ENCODE assay signal across 8 mouse cellular contexts in genomic region chr17:46751056-46751793, GRCm38 (mm10). TPM values are rescaled to one million over a fixed set of nuclear protein-coding genes. Genes with fewer than 3 reads are reported as not detected.
A peak's percentile ranks its signal among the peaks of the same experiment; 100 is the strongest.
DNase-seq lines count a peak whose midpoint lies in the region; ATAC-seq and TF ChIP-seq lines count a peak whose summit lies in the region.

No protein-coding gene starts in this region.

- no peak for ATAC-seq in kidney, postnatal 0 days (replicated peaks; ENCODE audit: low FRiP score, low read depth)
- ATAC-seq in forebrain, embryonic 12.5 days (ENCODE audit: low FRiP score) = no peak
- ATAC-seq in limb, embryonic 12.5 days (ENCODE audit: insufficient number of reproducible peaks, insufficient read depth, low FRiP score, low TSS enrichment, low read depth) = no peak
- ATAC-seq in midbrain, embryonic 16.5 days = no peak

- H3K36me3 ChIP-seq in kidney, postnatal 0 days (ENCODE audit: insufficient read depth, low read length) = 0 out of 2 replicates have a peak, but pooled peaks cover 4% of the 10 kb centered on the region
- H3K36me3 ChIP-seq in forebrain, embryonic 12.5 days (replicated peaks) = peaks cover 10% of the 10 kb centered on the region
- H3K36me3 ChIP-seq in limb, embryonic 12.5 days = peaks cover 20% of the 10 kb centered on the region
- H3K36me3 ChIP-seq in midbrain, embryonic 16.5 days (ENCODE audit: control insufficient read depth, insufficient read depth, low read length) = no peaks in the 10 kb centered on the region

- no peaks in the 10 kb centered on the region for H3K9me3 ChIP-seq in kidney, postnatal 0 days (replicated peaks; ENCODE audit: low read length)
- H3K9me3 ChIP-seq in forebrain, embryonic 12.5 days = no peaks in the 10 kb centered on the region
- H3K9me3 ChIP-seq in limb, embryonic 12.5 days = no peaks in the 10 kb centered on the region
- H3K9me3 ChIP-seq in midbrain, embryonic 16.5 days (replicated peaks; ENCODE audit: control insufficient read depth, low read length, poor library complexity, severe bottlenecking) = no peaks in the 10 kb centered on the region

- peak overlapping the region; percentile 81 for H3K4me2 ChIP-seq in kidney, postnatal 0 days (ENCODE audit: low read length)
- H3K4me2 ChIP-seq in forebrain, embryonic 12.5 days = peak overlapping the region; percentile 75
- H3K4me2 ChIP-seq in limb, embryonic 12.5 days = peak overlapping the region; percentile 70
- H3K4me2 ChIP-seq in midbrain, embryonic 16.5 days (ENCODE audit: low read length) = peak overlapping the region; percentile 89

- WGBS in kidney, postnatal 0 days = 16% methylated on average over 16 of the region's 16 CpGs
- WGBS in forebrain, embryonic 12.5 days = 31% methylated on average over 16 of the region's 16 CpGs
- 22% methylated on average over 16 of the region's 16 CpGs for WGBS in limb, embryonic 12.5 days
- WGBS in midbrain, embryonic 16.5 days = 25% methylated on average over 16 of the region's 16 CpGs

- H3K9ac ChIP-seq in kidney, postnatal 0 days (ENCODE audit: low read depth, low read length) = peak overlapping the region; percentile 78
- H3K9ac ChIP-seq in forebrain, embryonic 12.5 days = peak overlapping the region; percentile 71
- peak overlapping the region; percentile 74 for H3K9ac ChIP-seq in limb, embryonic 12.5 days (replicated peaks)
- peak overlapping the region; percentile 85 for H3K9ac ChIP-seq in midbrain, embryonic 16.5 days (ENCODE audit: low read depth, low read length)

- H3K4me1 ChIP-seq in kidney, postnatal 0 days (replicated peaks; ENCODE audit: insufficient read depth, low read length) = peaks cover 10% of the 10 kb centered on the region; the same call in 1 of the 2 replicates
- H3K4me1 ChIP-seq in forebrain, embryonic 12.5 days = peaks cover 20% of the 10 kb centered on the region
- peaks cover 16% of the 10 kb centered on the region for H3K4me1 ChIP-seq in limb, embryonic 12.5 days (replicated peaks)
- H3K4me1 ChIP-seq in midbrain, embryonic 16.5 days (ENCODE audit: control insufficient read depth, insufficient read depth, low read length) = peaks cover 17% of the 10 kb centered on the region

- no peaks in the 10 kb centered on the region for H3K27me3 ChIP-seq in kidney, postnatal 0 days (ENCODE audit: insufficient read depth, low read length)
- H3K27me3 ChIP-seq in forebrain, embryonic 12.5 days = 0 out of 2 replicates have a peak, but pooled peaks cover 6% of the 10 kb centered on the region
- H3K27me3 ChIP-seq in limb, embryonic 12.5 days = no peaks in the 10 kb centered on the region
- no peaks in the 10 kb centered on the region for H3K27me3 ChIP-seq in midbrain, embryonic 16.5 days (ENCODE audit: control insufficient read depth, insufficient read depth, low read depth, low read length)

- peak; percentile 67 for DNase-seq in kidney, postnatal 0 days (ENCODE audit: low spot score)
- DNase-seq in kidney, adult 18-20 months = no peak
- DNase-seq in MEL-GATA-1-ER (ENCODE audit: extremely low read depth, low read depth) = peak; percentile 94
- no peak for DNase-seq in c-Kit-positive CD71-positive TER-119-positive erythroid progenitor cells, embryonic 14.5 days (ENCODE audit: low spot score)
- no peak for DNase-seq in cerebellum, adult 11 months

- peak overlapping the region; percentile 93 for H3K27ac ChIP-seq in kidney, postnatal 0 days
- H3K27ac ChIP-seq in forebrain, embryonic 12.5 days = peak overlapping the region; percentile 89
- peak overlapping the region; percentile 92 for H3K27ac ChIP-seq in limb, embryonic 12.5 days
- peak overlapping the region; percentile 91 for H3K27ac ChIP-seq in midbrain, embryonic 16.5 days (ENCODE audit: low read length)

- peak; percentile 6; the same call in 1 of the 2 replicates for TF ChIP-seq CTCF in kidney, postnatal 0 days (IDR thresholded peaks at IDR 0.05; ENCODE audit: low read depth)

- H3K4me3 ChIP-seq in kidney, postnatal 0 days (replicated peaks; ENCODE audit: low read depth, low read length) = peak overlapping the region; percentile 76
- peak overlapping the region; percentile 82 for H3K4me3 ChIP-seq in forebrain, embryonic 12.5 days (replicated peaks)
- H3K4me3 ChIP-seq in limb, embryonic 12.5 days (replicated peaks) = peak overlapping the region; percentile 77
- peak overlapping the region; percentile 86 for H3K4me3 ChIP-seq in midbrain, embryonic 16.5 days (ENCODE audit: low read depth, low read length)

RNA-seq across cellular contexts. Expression of gene Cnpy3, which starts 0.8 kb away (rescaled TPM):
- polyA plus RNA-seq in kidney, postnatal 0 days (2015; fragmentation: Nextera tagmentation; extraction: Ambion mirVana) = 59.9 and 64.7 TPM in 2 replicates
- 56.6 and 57.3 TPM in 2 replicates for polyA plus RNA-seq in forebrain, embryonic 12.5 days (2016; fragmentation: Nextera tagmentation; extraction: Ambion mirVana)
- 58.5 and 64.8 TPM in 2 replicates for polyA plus RNA-seq in limb, embryonic 12.5 days (2016; fragmentation: Nextera tagmentation; extraction: Ambion mirVana)
- 67.7 and 67.8 TPM in 2 replicates for polyA plus RNA-seq in midbrain, embryonic 16.5 days (2015; fragmentation: Nextera tagmentation; extraction: Ambion mirVana)

RNA-seq across cellular contexts. Expression of gene Ptcra, which starts 12.3 kb away (rescaled TPM):
- 0.12 and 0.14 TPM in 2 replicates for polyA plus RNA-seq in kidney, postnatal 0 days (2015; fragmentation: Nextera tagmentation; extraction: Ambion mirVana)
- polyA plus RNA-seq in forebrain, embryonic 12.5 days (2016; fragmentation: Nextera tagmentation; extraction: Ambion mirVana) = 0.24 and 0.36 TPM in 2 replicates
- 0.16 and 0.55 TPM in 2 replicates for polyA plus RNA-seq in limb, embryonic 12.5 days (2016; fragmentation: Nextera tagmentation; extraction: Ambion mirVana)
- not detected in 2 replicates for polyA plus RNA-seq in midbrain, embryonic 16.5 days (2015; fragmentation: Nextera tagmentation; extraction: Ambion mirVana)

RNA-seq across cellular contexts. Expression of gene 2310039H08Rik, which starts 21.2 kb away (rescaled TPM):
- polyA plus RNA-seq in kidney, postnatal 0 days (2015; fragmentation: Nextera tagmentation; extraction: Ambion mirVana) = 143 and 151 TPM in 2 replicates
- polyA plus RNA-seq in forebrain, embryonic 12.5 days (2016; fragmentation: Nextera tagmentation; extraction: Ambion mirVana) = 57.2 and 61.2 TPM in 2 replicates
- polyA plus RNA-seq in limb, embryonic 12.5 days (2016; fragmentation: Nextera tagmentation; extraction: Ambion mirVana) = 49.8 and 52.6 TPM in 2 replicates
- 48.1 and 53.7 TPM in 2 replicates for polyA plus RNA-seq in midbrain, embryonic 16.5 days (2015; fragmentation: Nextera tagmentation; extraction: Ambion mirVana)

RNA-seq across cellular contexts. Expression of gene Gnmt, which starts 22.3 kb away (rescaled TPM):
- 9.0 and 10.6 TPM in 2 replicates for polyA plus RNA-seq in kidney, postnatal 0 days (2015; fragmentation: Nextera tagmentation; extraction: Ambion mirVana)
- 0.54 and 0.91 TPM in 2 replicates for polyA plus RNA-seq in forebrain, embryonic 12.5 days (2016; fragmentation: Nextera tagmentation; extraction: Ambion mirVana)
- polyA plus RNA-seq in limb, embryonic 12.5 days (2016; fragmentation: Nextera tagmentation; extraction: Ambion mirVana) = 0.48 and 0.73 TPM in 2 replicates
- polyA plus RNA-seq in midbrain, embryonic 16.5 days (2015; fragmentation: Nextera tagmentation; extraction: Ambion mirVana) = 0.68 and 0.83 TPM in 2 replicates

RNA-seq across cellular contexts. Expression of gene Rpl7l1, which starts 31.2 kb away (rescaled TPM):
- polyA plus RNA-seq in kidney, postnatal 0 days (2015; fragmentation: Nextera tagmentation; extraction: Ambion mirVana) = 138 and 147 TPM in 2 replicates
- 154 and 178 TPM in 2 replicates for polyA plus RNA-seq in forebrain, embryonic 12.5 days (2016; fragmentation: Nextera tagmentation; extraction: Ambion mirVana)
- 179 and 210 TPM in 2 replicates for polyA plus RNA-seq in limb, embryonic 12.5 days (2016; fragmentation: Nextera tagmentation; extraction: Ambion mirVana)
- 78.4 and 84.2 TPM in 2 replicates for polyA plus RNA-seq in midbrain, embryonic 16.5 days (2015; fragmentation: Nextera tagmentation; extraction: Ambion mirVana)

Comparison
In these comparisons a context has a peak if more than half of its experiments do, and no peak if none do; other contexts are left out.
1. DNase-seq: peak in kidney, postnatal 0 days (single experiment) and MEL-GATA-1-ER (single experiment); none in kidney, adult 18-20 months (single experiment), c-Kit-positive CD71-positive TER-119-positive erythroid progenitor cells, embryonic 14.5 days (single experiment) and cerebellum, adult 11 months (single experiment).
2. Peak in every context shown above with its lines, with median percentiles within 50 percentile points of each other: H3K27ac ChIP-seq, H3K4me2 ChIP-seq, H3K4me3 ChIP-seq and H3K9ac ChIP-seq.